Mouse (Mus musculus) macrophage (primary cell): Measurements from ENCODE around the gene Nvl. TPM values are rescaled to one million over a fixed set of nuclear protein-coding genes. Genes with fewer than 3 reads are reported as not detected.

ENCODE experiments used
- H3K27ac ChIP-seq: fragments of 350-480 bp; formaldehyde crosslinking; 2 replicates; pipeline ENCODE4 v1.9.0; 2021
- H3K36me3 ChIP-seq: fragments of 350-480 bp; formaldehyde crosslinking; 2 replicates; pipeline ENCODE4 v1.9.0; 2021; ENCODE audit errors: inconsistent target
- H3K4me3 ChIP-seq: fragments of 350-480 bp; formaldehyde crosslinking; 2 replicates; pipeline ENCODE4 v1.9.0; 2021; ENCODE audit errors: inconsistent target
- H3K79me2 ChIP-seq: fragments of 350-480 bp; formaldehyde crosslinking; 2 replicates; pipeline ENCODE4 v1.9.0; 2021; ENCODE audit errors: inconsistent target
- WGBS: methylation state at CpG from one replicate; pipeline ENCODE4 v1.1.7; 2026; ENCODE audit warnings: inconsistent platforms; ENCODE audit not compliant: missing documents; 5-methylcytosine and 5-hydroxymethylcytosine counted together
- polyA plus RNA-seq: library from polyadenylated mRNA; stranded (reverse); fragments of 250-400 nt; gene quantifications from 3 replicates; pipeline ENCODE4 v1.2.4, GENCODE M21; 2018; ENCODE audit warnings: inconsistent platforms

The Nvl gene
- polyA plus RNA-seq, 1 experiment from 2014 or later, result 7.3 TPM

DNA sequence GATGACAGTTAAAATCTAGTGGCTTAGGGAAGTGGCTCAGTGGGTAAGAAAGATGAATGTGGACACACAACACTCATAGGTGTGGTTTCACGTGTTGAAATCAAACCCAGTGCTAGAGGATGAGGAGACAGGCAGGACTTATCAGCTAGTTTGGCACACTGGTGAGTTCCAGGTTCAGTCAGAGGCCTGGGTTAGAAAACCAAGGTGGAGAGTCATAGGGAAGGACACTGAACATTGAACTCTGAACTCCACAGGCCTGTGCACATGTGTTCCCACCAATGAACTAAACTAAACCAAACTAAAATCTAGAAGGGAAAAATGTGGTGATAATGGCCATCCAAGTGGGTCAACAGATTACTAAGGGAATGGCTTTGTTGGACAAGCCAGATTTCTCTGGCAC, 96.5 kb downstream of the Nvl start:
- H3K27ac ChIP-seq, result no peak overlapping the region
- H3K4me3 ChIP-seq, result no peak overlapping the region
- no peaks in the 10 kb centered on the region for H3K79me2 ChIP-seq
- 0% methylated on average over 1 of the region's 1 CpGs for WGBS
- no peaks in the 10 kb centered on the region for H3K36me3 ChIP-seq

DNA sequence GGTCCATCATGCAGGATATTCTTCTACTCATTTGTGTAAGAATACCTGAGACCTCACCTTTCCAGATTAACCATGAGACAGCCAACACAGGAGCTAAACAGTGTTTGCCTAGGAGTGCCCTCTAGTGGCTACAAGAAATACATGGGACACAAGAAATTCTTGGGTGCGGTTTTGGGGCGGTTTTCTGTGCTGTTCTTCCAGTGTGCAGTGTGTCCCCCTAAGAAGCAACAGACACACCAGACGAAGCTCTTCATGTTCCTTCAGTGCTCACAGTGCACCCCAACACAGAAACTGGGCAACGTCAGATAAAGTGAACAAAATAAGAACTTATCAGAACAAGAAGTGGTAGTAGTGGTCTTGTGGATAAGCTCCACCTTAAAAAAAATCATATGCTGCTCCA, 104.4 kb downstream of the Nvl start:
- Histone ChIP-seq H3K79me2 (no peaks in the 10 kb centered on the region), H3K4me3 (no peak overlapping the region), H3K27ac (no peak overlapping the region), H3K36me3 (no peaks in the 10 kb centered on the region)
- WGBS, result 12% methylated on average over 4 of the region's 4 CpGs

DNA sequence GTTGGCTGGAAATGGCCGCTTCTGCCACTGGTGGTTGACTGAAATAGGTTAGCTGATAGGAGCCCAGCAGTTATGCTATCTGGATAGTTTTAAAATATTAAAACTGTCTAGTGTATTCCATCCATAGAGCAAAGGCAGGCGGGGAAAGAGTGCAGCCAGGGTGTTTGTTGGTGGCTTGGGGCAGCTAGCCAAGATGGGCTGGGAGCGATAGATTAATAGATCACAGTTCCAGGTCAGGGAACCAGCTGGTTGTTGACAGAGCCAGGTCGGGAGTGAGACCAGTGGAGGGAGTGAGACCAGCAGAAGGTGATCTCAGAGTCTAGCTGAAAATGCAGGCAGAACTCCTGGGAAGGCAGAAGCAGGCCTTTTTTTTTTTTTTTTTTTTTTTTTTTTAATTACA, 106.4 kb downstream of the Nvl start:
- Histone ChIP-seq H3K27ac (no peak overlapping the region), H3K36me3 (no peaks in the 10 kb centered on the region), H3K4me3 (no peak overlapping the region), H3K79me2 (no peaks in the 10 kb centered on the region)
- WGBS, result 64% methylated on average over 4 of the region's 4 CpGs

Other genes with a start within 250 kb of the Nvl start
- 6.7 to 27.5 TPM (median 13.8 TPM) in 3 replicates for gene Pycr2, start 239.9 kb downstream of the Nvl start, polyA plus RNA-seq
- gene Lefty1, start 209.2 kb downstream of the Nvl start, polyA plus RNA-seq, result 0.14 to 1.1 TPM (median 0.87 TPM) in 3 replicates
- 15.0 to 21.6 TPM (median 19.5 TPM) in 3 replicates for gene Tmem63a, start 201.9 kb downstream of the Nvl start, polyA plus RNA-seq
- 12.5 to 64.5 TPM (median 39.5 TPM) in 3 replicates for gene Ephx1, start 123.3 kb downstream of the Nvl start, polyA plus RNA-seq
- gene 9130409I23Rik, start 93.0 kb downstream of the Nvl start, polyA plus RNA-seq, result not detected in 3 replicates
- 28.7 to 86.8 TPM (median 46.5 TPM) in 3 replicates for gene Cnih4, start 489 bp upstream of the Nvl start, polyA plus RNA-seq
- gene Wdr26, start 67.8 kb upstream of the Nvl start, polyA plus RNA-seq, result 115 to 137 TPM (median 119 TPM) in 3 replicates
- not detected in 3 replicates for gene Cnih3, start 208.4 kb upstream of the Nvl start, polyA plus RNA-seq